Mouse (Mus musculus): ENCODE data around the gene Cxcl14. TPM values are rescaled to one million over a fixed set of nuclear protein-coding genes. Genes with fewer than 3 reads are reported as not detected.

The Cxcl14 gene
- total RNA-seq, 2 experiments from 2014 or later, result 0.20 to 0.24 TPM

DNA sequence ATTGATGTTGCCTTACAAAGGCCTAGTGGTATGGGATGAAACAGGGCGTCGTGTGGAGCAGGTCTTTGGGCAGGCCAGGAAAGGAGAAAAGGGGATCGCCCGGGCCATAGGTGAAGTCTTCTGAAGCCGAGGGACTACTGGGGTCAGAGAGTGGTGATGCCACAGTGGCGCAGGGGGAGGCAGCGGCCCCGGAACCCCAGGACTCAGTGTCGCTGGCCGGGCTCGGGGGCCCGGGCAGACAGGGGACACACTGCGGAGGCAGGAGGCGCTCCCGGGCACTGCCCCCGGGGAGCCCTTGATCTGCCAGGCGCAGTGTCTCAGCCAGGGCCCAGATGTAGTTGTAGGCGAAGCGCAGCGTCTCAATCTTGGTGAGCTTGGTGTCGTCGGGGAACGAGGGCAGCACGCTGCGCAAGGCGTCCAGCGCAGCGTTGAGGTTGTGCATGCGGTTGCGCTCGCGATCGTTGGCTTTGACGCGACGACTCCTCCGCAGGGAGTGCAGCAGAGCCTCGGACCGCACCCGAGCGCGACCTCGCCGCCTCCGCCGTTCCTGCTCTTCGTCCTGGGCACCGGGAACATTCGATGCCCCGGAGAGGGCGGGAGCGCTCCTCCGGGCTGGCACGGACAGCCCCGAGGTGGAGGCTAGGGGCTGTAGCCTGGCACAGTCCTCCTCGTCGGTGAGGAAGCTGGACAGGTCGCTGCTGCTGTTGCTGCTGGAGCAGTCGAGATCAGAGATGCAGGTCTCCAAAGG, 45.0 kb downstream of the Cxcl14 start:
- no peak for DNase-seq

DNA sequence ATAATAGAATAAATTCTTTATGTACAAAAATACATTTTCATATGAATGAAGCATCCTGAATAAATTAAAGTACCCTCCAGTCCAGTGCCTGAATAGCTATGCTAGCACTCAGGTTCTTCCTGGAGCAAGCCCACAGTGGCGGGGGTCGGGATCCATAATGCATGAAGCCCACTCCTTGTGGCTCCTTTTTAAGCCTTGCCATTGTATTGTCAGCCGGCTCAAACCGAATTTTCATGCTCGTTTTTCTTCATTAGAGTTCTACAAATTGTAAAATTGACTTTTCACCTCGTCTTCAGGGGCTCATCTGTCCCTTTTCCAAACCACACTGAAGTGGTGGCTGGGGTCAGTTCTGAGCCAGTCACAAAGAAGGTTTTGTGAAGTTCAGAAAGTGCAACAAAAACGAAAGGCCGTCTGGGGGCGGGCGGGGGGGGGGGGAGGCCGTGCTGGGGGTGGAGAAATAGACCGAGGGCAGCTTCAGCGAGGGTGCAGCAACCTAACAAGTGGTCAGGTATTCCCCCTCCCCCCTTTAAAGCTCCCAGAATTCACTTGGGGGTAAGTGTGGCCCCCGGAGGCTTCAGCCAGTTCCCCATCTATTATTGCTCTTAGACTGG, 45.7 kb downstream of the Cxcl14 start:
- no peak for DNase-seq

DNA sequence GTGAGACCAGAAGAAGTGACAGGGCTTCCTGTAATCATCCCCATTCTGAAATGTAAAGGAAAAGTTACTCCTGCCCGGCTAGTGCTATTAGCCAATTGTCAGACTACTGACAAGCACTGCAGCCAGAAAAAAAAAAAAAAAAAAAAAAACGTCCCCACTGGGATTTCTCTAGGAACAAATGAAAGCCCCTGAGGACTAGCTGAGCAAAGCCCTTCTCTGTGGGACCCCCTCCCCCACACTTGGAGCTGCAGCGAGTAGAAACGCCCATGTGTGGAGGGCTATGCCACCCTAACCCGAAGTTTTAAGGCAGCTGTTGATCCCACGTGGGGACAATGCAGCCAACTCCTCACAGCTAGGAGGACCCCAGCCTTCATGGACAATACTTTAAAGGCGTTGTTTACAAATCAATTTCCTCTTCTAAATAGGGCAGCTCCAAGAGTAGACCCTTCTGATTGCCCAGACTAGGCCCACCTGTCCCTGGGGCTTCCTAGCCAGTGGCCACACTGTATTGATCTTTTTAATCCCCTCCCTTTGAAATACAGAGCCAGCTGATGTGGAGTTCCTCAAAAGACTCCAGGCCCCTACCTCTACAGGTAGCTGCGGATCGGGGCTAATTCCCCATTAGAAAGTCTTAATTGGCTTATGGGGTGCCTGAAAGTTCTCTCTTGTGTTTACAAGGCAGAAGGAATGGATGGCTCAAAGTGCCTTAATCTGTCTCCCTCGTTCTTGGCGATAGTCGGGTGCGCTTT, 46.6 kb downstream of the Cxcl14 start:
- DNase-seq, result no peak

DNA sequence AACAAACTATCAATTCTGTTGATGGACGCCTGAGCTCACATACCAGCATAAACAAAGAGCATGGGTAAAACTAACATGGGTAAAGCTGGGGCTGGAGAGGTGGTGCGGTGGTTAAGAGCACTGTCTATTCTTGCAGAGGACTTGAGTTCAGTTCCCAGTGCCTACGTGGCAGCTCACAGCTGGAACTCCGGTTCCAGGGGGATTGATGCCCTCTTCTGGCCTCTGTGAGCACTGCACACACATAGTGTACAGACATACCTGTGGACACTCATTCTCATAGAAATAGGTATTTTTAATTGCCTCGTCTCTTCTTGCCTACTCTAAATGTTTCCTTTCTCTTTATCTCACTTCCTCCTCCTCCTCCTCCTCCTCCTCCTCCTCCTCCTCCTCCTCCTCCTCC, 53.2 kb downstream of the Cxcl14 start:
- no peak for DNase-seq

DNA sequence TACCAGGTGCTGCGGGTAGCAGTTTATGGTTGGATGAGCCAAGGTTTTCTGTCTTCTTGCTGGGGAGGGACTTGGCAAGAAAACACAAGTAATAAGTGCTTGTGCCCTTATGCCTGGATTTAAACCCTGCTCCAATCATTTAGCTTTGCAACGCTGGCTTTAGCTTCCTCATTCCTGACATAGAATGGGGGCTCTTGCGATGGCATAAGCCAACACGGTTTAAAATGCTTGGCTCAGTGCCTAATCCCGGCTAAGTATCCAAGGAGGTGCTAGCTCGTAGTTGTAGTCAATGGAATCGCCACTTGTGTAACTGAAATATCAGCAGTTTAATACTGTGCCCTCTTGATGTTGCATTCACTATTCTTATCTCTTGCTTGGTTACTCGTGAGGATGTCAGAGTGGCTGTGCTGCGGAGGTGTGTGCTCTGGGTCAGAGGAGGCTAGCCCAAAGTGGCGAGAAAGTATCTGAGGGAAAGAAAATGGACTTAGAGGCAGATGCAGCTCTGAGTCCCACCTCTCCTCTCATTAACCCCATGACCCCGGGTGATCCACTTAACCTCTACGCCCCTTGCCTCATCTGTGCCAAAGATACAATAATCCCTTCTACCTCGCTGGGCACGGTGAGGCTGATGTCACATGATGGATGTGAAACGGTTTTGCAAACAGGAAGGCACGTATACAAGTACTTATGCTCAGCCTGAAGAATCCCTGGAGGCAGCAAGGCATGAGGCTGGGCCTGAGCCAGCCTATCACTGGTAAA, 56.2 kb downstream of the Cxcl14 start:
- DNase-seq, result no peak

Other genes starting within 250 kb of the Cxcl14 start
- 10 to 100 TPM; 84.6 to 91.3 TPM for gene H2afy, start 160.2 kb downstream of the Cxcl14 start, total RNA-seq (2021)
- under 1 TPM; 0.65 to 0.69 TPM for gene Tifab, start 117.7 kb downstream of the Cxcl14 start, total RNA-seq (2021)
- not detected for gene Neurog1, start 44.4 kb downstream of the Cxcl14 start, total RNA-seq (2021)
- gene Gm3045, start 130.0 kb upstream of the Cxcl14 start, total RNA-seq (2021), result not detected
- gene Slc25a48, start 141.8 kb upstream of the Cxcl14 start, total RNA-seq (2021), result under 1 TPM in 1 of 2 experiments, not detected in 1; 0.07 TPM
- gene Il9, start 185.7 kb upstream of the Cxcl14 start, total RNA-seq (2021), result not detected
- gene Fbxl21, start 225.9 kb upstream of the Cxcl14 start, total RNA-seq (2021), result under 1 TPM; 0.72 to 0.88 TPM

All from heart, postnatal 4 days (tissue).